Mouse (Mus musculus): ENCODE data around the gene 1810043G02Rik.

- TF ChIP-seq CTCF (IDR thresholded peaks at IDR 0.05; ENCODE audit: control insufficient read depth, insufficient read depth, low read length) = no peak
- TF ChIP-seq POLR2A (IDR thresholded peaks at IDR 0.05; ENCODE audit: borderline replicate concordance, control insufficient read depth, low read depth, low read length) = no peak
Measured at GRCm38 (mm10) chr10:77974811-77975210, 3.5 kb upstream of the 1810043G02Rik start.

Data from bone marrow, adult 2 months (tissue).